Mouse (Mus musculus) ES-CJ7 (cell line): ENCODE measurements around the gene Mpp5.
A peak's percentile ranks its signal among the peaks of the same experiment; 100 is the strongest.

ENCODE experiments used
- DNase-seq: peaks from one replicate; pipeline ENCODE4 v3.0.0; 2011; ENCODE audit warnings: low read depth, low spot score

Gene Mpp5

DNA sequence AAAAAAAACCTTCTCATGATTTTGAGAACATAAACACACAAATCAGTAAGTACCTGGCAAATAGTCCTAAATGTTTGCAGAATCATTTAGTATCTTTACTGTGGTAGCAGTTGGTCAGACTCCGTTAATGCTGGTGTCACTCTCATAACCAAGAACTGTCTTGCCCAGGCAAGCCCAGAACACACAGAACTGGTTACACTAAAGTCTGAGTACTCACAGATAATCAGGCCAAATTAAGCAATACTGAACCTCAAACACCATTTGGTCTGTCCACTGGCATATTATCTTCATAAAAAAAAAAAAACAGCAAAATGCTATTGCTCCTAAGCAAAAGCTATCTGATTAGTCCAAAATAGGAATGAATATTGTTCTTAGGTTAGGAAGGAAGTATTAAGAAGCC, 93.7 kb downstream of the Mpp5 start:
- DNase-seq: no peak

DNA sequence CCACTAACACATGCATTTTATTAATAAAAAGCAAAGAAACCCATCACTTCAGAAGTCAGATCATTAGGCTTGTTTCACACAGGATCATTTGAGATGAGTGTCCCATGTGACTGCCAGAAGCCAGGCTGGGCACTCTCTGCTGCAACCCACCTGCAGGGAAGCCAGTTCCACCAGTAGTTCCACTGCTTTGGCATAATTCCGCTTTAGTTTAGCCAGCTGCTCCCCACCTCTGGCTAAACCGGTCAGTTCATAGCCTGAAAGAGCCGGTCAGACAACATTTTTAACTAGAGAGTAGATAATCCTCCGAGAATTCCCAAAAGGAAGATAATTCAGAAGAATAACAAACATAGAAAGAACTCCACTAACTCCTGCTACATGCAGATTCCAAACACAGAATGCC, 99.5 kb downstream of the Mpp5 start:
- no peak for DNase-seq

DNA sequence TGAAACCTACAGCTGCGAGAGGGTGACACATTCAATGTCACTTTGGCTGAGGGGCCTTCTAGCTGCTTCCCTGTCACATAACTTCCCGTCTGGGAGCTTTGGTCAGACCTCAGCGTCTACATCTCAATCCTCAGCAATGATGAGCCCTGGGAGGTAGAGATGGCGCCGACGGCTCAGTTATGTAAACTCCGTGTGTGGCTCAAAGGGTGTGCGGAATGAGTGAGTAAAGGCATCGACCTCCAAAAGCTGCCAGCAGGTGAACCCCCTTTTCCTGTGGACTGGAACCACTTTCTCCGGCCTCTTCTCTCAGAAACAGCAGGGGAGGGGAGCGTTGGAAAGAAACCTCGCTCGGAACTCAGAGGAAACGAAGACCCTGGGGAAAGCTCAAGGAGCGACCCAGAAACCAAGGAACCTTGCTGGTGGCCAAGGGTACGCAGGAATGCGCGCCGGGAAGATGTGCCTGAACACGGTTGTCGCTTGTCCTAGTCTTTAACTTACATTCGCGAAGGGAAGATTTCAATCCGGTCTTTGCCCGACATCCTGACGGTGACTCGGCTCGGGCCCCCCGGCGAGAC, 112.3 kb downstream of the Mpp5 start:
- peak; percentile 32 for DNase-seq

DNA sequence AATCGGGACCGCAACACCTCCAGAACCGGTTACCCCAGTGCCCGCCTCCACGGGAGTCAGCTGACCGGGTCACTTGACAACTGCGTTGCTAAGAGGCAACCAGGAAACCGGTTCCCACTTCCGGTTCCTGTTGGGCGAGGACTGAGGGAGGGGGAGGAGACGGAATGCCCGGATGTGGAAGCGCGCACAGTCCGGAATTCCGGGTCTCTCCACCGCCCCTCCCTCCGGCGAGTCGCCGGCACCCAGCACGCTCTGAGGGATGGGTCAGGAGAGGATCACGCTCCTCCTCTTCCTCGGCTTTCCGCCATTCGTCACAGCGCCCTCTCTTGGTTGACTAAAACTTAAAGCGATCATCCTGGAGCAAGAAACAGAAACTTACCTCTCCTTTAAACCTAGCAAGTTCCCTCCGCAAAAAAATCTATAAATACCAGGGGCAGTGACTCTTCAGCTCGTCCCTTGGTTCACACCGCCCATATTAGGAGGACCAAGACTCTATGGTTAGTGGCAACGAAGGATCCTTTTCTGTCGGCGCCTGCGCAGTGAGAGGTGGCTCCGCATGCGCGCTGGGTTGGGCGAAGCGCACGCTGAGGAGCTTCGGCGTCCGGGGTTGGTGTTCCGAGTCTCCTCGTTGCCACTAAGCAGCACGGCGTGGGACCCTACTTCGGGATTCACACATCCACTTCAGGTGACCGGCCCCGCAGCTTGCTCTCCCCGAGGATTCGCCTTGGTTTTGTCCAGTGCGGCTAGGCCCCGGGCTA, 113.0 kb downstream of the Mpp5 start, which contains the start of the genes Atp6v1d and Eif2s1:
TSS of gene Atp6v1d (minus strand) at position 143 of the 758 bp plus-strand sequence.
TSS of gene Eif2s1 (plus strand) at position 324 of the 758 bp plus-strand sequence.
- DNase-seq: peak; percentile 99

DNA sequence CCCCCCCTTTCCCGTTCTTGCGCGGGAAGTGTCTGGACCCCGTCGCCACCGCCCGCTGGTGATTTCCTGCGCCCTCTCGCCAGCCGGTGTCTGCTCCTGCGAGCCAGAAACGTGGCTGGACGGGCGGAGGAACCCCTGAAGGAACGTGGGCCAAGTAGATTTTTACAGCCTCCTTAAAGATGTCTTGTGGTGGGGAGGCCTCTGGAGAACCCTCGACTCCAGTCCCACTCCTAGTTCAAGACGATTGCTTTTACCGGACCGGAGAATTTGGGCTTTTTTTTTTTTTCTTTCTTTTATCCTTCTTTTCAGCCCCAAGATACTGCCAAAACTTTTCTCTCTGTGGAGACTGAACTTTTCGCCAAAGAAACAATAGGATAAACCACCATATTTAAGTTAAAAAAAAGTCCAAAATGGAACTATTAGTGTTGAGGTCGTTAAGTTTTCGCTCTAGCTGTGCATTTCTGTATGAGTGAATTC, 113.6 kb downstream of the Mpp5 start:
- no peak for DNase-seq

DNA sequence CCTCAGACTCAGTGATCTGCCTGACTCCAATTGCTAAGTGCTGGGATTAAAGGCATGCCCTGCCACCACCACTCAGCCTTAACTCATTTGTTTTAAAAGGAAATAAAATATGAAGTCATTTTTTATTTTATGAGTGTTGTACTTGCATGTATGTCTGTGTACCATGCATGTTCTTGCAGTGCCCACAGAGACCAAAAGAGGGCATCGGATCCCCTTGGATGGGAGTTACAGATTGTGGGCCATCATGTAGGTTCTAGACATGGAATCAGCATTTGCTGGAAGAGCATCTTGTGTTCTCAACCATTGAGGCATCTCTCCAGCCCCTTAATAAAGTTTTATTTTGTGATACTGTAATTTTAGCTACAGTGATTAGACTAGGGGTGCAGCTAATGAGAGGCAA, 116.7 kb downstream of the Mpp5 start:
- peak; percentile 69 for DNase-seq

DNA sequence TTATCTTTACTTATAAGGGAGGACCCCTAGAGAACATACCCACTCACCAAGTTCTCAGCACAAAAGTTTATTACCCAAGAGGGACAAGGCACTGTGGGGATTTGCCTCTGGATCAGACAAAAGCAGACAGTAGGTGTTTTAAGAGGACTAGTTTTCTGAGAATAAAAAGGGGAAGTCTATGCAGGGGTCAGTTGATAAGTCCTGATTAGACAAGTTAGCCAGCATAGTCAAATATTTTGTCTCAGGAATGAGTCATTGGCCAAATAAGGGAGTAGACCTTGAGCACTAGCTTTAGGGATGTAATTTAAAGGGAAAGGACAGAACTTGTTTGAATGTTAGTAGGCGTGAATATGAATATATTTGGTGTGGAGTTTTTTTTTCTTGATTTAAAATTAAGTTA, 119.4 kb downstream of the Mpp5 start:
- DNase-seq: no peak

- DNase-seq: peak; percentile 57
Observed at GRCm38 (mm10) chr12:78874581-78874980, 125.9 kb downstream of the Mpp5 start.

DNA sequence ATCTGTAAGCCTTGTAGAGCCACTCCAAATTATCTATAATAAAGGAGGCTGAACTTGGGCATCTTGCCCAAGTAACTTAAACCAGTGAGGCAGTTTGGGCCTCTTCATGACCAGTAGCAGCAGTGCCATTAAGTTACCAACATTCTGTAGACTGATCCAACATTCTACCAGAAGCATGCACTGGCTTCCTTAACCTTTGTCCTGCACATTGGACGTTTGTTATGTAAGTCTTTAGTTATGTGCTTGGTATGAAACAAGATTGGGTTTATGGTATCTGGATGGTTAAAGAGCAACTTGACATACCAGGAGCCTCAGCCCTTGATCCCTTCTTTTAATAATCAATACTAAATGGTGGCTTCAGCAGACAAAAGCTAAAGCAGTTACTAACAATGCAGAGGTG, 141.4 kb downstream of the Mpp5 start:
- no peak for DNase-seq
